ENCODE assay signal across 30 mouse cellular contexts in genomic region chr17:74017649-74018048, GRCm38 (mm10). TPM values are rescaled to one million over a fixed set of nuclear protein-coding genes. Genes with fewer than 3 reads are reported as not detected.
DNase-seq lines count a peak whose midpoint lies in the region; ATAC-seq lines count a peak whose summit lies in the region.
"Had no signal": no experiment of that assay in that cellular context is flagged by ENCODE, and none has a peak within 500 bp of the region (broad histone marks: within the 10 kb centered on the region; RNA-seq: fewer than 3 reads in every experiment).

No protein-coding gene starts in this region.

- no peak overlapping the region for H3K9ac ChIP-seq in kidney, embryonic 14.5 days (ENCODE audit: low read depth, low read length)
- H3K9ac ChIP-seq: embryonic facial prominence, embryonic 12.5 days; embryonic facial prominence, embryonic 15.5 days; forebrain, embryonic 12.5 days; heart, embryonic 13.5 days; hindbrain, embryonic 14.5 days had no signal

- H3K27me3 ChIP-seq in kidney, embryonic 14.5 days (ENCODE audit: control insufficient read depth, insufficient read depth, low read length), result no peaks in the 10 kb centered on the region
- H3K27me3 ChIP-seq: embryonic facial prominence, embryonic 12.5 days; embryonic facial prominence, embryonic 15.5 days; forebrain, embryonic 12.5 days; heart, embryonic 13.5 days had no signal

- no peak overlapping the region for H3K27ac ChIP-seq in kidney, embryonic 14.5 days (ENCODE audit: low read depth, low read length)
- H3K27ac ChIP-seq: embryonic facial prominence, embryonic 12.5 days; embryonic facial prominence, embryonic 15.5 days; forebrain, embryonic 12.5 days; gastrocnemius, adult 2 months; heart, adult 2 months; heart, embryonic 10.5 days; heart, embryonic 13.5 days; hindbrain, embryonic 14.5 days; hindbrain, postnatal 0 days had no signal

- DNase-seq in 3T3-L1 (ENCODE audit: low read depth, low spot score), result peak; percentile 42
- peak; percentile 26 for DNase-seq in Muller cell, postnatal 12 days (ENCODE audit: inconsistent ontology term)
- peak; percentile 11 for DNase-seq in fibroblast of lung, adult 2 months (ENCODE audit: low read depth)
- DNase-seq in frontal cortex, adult 2 months (ENCODE audit: extremely low spot score in 1 of 2, low spot score in 1 of 2), result no peak
- no peak for DNase-seq in adrenal gland, postnatal 10 days
- DNase-seq: cerebellum, adult 11 months; cerebellum, adult 2 months; cerebellum, adult 9-11 months; cerebellum, postnatal 25 days; gastrocnemius, adult 2 months; gastrocnemius, postnatal 25 days; heart, adult 2 months; heart, postnatal 14 days; heart, postnatal 4 days had no signal

- no peaks in the 10 kb centered on the region for H3K36me3 ChIP-seq in kidney, embryonic 14.5 days (ENCODE audit: control insufficient read depth, insufficient read depth, low read length)
- H3K36me3 ChIP-seq: embryonic facial prominence, embryonic 12.5 days; embryonic facial prominence, embryonic 15.5 days; forebrain, embryonic 12.5 days; heart, embryonic 10.5 days; heart, embryonic 13.5 days had no signal

- H3K4me3 ChIP-seq in kidney, embryonic 14.5 days (ENCODE audit: low read length), result no peak overlapping the region
- H3K4me3 ChIP-seq: embryonic facial prominence, embryonic 12.5 days; embryonic facial prominence, embryonic 15.5 days; forebrain, embryonic 12.5 days; gastrocnemius, adult 2 months; heart, adult 2 months; heart, embryonic 10.5 days; heart, embryonic 13.5 days had no signal

- peak; percentile 38; the same call in 1 of the 2 replicates for ATAC-seq in megakaryocyte, adult 5-6 weeks (ENCODE audit: poor library complexity, severe bottlenecking)
- ATAC-seq in kidney, embryonic 14.5 days (ENCODE audit: low FRiP score, low TSS enrichment), result no peak
- ATAC-seq: activated CD4-positive, CD25-positive, alpha-beta regulatory T cell, adult 4 months; forebrain, embryonic 16.5 days; hindbrain, postnatal 0 days; inflammation-experienced regulatory T-cells, adult 6 months; intestine, embryonic 16.5 days had no signal

- WGBS in kidney, embryonic 14.5 days, result 94% methylated on average over 1 of the region's 1 CpGs

- no peaks in the 10 kb centered on the region for H3K9me3 ChIP-seq in kidney, embryonic 14.5 days (ENCODE audit: control insufficient read depth, low read length)
- H3K9me3 ChIP-seq: embryonic facial prominence, embryonic 12.5 days; embryonic facial prominence, embryonic 15.5 days; forebrain, embryonic 12.5 days; heart, embryonic 10.5 days; heart, embryonic 13.5 days had no signal

- H3K4me2 ChIP-seq in kidney, embryonic 14.5 days (replicated peaks; ENCODE audit: low read depth, low read length), result no peak overlapping the region
- H3K4me2 ChIP-seq: embryonic facial prominence, embryonic 12.5 days; embryonic facial prominence, embryonic 15.5 days; forebrain, embryonic 12.5 days; heart, embryonic 13.5 days; hindbrain, embryonic 14.5 days had no signal

- H3K4me1 ChIP-seq in kidney, embryonic 14.5 days (ENCODE audit: control insufficient read depth, insufficient read depth, low read length), result no peaks in the 10 kb centered on the region
- H3K4me1 ChIP-seq: embryonic facial prominence, embryonic 12.5 days; embryonic facial prominence, embryonic 15.5 days; forebrain, embryonic 12.5 days; heart, embryonic 13.5 days had no signal

RNA-seq across cellular contexts. Expression of gene Srd5a2, which starts 30.1 kb away (rescaled TPM):
- total RNA-seq in megakaryocyte, adult 5-6 weeks (2015), result not detected in 2 replicates
- total RNA-seq in megakaryocyte, adult 5-6 weeks (2017), result not detected in 2 replicates
- not detected in 2 replicates for polyA plus RNA-seq in kidney, embryonic 14.5 days (2014; fragmentation: Nextera tagmentation; extraction: Ambion mirVana)
- polyA plus RNA-seq in frontal cortex, adult 2 months (2012; rRNA removed), result 0.16 and 0.57 TPM in 2 replicates
- total RNA-seq in adrenal gland, postnatal 10 days (2021), result 10 to 100 TPM; 23.5 to 35.6 TPM
- total RNA-seq: common myeloid progenitor, adult 5-6 weeks; gastrocnemius, adult 2 months; gastrocnemius, postnatal 25 days; heart, postnatal 14 days; heart, postnatal 4 days had no signal
- polyA plus RNA-seq: activated CD4-positive, CD25-positive, alpha-beta regulatory T cell, adult 4 months; cerebellum, adult 2 months; embryonic facial prominence, embryonic 15.5 days; forebrain, embryonic 12.5 days; forebrain, embryonic 16.5 days; heart, adult 2 months; heart, embryonic 10.5 days; heart, embryonic 13.5 days; heart, embryonic 16.5 days; hindbrain, embryonic 11.5 days; hindbrain, embryonic 14.5 days; hindbrain, postnatal 0 days; inflammation-experienced regulatory T-cells, adult 6 months; intestine, embryonic 16.5 days had no signal

Comparison
In these comparisons a context has a peak if more than half of its experiments do, and no peak if none do; other contexts are left out.
1. DNase-seq: peak in 3T3-L1 (single experiment), Muller cell, postnatal 12 days (single experiment) and fibroblast of lung, adult 2 months (single experiment); none in frontal cortex, adult 2 months (0 of 2) and adrenal gland, postnatal 10 days (single experiment).
2. RNA of gene Srd5a2, which starts 30.1 kb away (total RNA-seq): 23.5 to 35.6 TPM in adrenal gland, postnatal 10 days; not detected in megakaryocyte, adult 5-6 weeks; every median in the first group is over 10 times any median in the second.